Mouse (Mus musculus): ENCODE measurements at regions not wholly inside any gene's neighbourhood (a gene's known extent, or its start where the extent isn't known, plus 50 kb on each side); places are given as distances from the start of the nearest gene placed in this dataset.

GRCm38 (mm10) chr13:35453222-35453914 lies 206.3 kb upstream of the Cdyl start:
- TF ChIP-seq CTCF (IDR thresholded peaks at IDR 0.05; ENCODE audit: low read depth) (no peak), EP300 (IDR thresholded peaks at IDR 0.05; ENCODE audit: low read depth) (no peak)
